Mouse (Mus musculus) T-helper 17 cell (primary cell): Measurements from ENCODE around the gene Duxf3.

Source experiments
- in situ Hi-C, 2 experiments: fragments of 300-600 bp; cut with MboI, MseI; formaldehyde crosslinking; loops; 1 replicate in 1 of 2; 2 replicates in 1 of 2; pipeline ENCODE4 v1.15.1; 2025; ENCODE audit warnings: high pct_unique_total_duplicates in 2 of 2

The Duxf3 gene

DNA sequence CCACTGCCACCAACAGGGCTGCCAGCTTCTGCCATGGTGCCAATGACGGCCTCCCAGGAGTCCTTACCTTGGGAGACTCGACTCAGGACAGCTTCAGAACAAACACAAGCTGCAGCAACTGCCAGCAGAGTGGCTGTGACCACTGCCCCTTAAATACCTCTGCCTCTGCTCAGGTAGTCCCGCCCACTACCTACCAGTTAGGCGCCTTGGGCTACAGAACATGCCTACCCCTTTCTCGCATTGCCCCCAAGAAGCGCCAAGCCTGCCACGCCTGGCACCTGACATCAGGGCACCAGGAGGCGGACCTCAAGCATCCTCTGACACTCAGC lies at the start of gene Duxf3:
TSS of gene Duxf3 (minus strand) at position 35 of the 329 bp plus-strand sequence.
- in situ Hi-C loops, result loop anchor here (5.0 to 25.0 kb wide), 5 partner anchors 380 to 1770 kb away; no protein-coding TSS in a partner anchor

DNA sequence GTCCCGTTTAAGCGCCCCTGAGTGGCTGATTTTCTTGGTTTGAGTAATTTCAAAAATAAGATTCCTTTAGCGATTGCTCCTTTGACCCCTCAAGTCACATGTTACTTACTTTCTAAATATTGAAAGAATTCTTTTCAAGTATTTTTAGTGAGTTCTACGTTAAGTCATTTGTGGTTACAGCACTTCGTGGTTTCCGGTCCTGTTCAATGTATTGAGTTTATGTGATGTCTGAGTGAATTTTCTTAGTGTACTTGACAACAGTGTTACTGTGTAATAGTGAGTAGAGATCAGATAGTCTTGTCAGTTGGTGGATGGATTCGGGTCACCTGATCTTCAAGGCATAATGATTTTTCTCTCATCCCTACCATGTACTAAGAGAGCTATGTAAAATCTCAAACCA lies 49.8 kb upstream of the Duxf3 start:
- in situ Hi-C loops, result loop anchor here in 1 of 2 experiments (25.0 kb wide), 1 partner anchor 1055 kb away; no protein-coding TSS in a partner anchor

DNA sequence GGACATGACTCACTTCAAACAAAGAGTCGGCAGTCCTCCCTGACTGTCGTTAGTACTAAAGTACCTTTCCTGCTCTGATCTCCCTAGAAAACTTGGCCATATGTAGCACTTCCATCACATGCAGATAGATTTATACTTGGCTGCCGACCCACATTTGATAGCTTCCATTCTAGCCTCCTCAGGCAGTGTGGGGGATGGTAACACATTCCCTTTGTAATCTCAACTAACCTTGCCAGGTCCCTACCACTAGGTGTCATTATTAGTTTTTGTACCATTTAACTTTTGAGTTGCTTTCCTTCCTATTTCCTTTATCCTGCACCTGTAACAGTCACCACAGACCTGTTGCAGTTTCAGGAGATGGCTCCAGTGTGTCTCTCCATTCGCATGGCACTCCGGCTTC lies 26.0 kb upstream of the Duxf3 start:
- in situ Hi-C loops, result loop anchor here in 1 of 2 experiments (5.0 kb wide), 2 partner anchors 54 to 516 kb away; no protein-coding TSS in a partner anchor

DNA sequence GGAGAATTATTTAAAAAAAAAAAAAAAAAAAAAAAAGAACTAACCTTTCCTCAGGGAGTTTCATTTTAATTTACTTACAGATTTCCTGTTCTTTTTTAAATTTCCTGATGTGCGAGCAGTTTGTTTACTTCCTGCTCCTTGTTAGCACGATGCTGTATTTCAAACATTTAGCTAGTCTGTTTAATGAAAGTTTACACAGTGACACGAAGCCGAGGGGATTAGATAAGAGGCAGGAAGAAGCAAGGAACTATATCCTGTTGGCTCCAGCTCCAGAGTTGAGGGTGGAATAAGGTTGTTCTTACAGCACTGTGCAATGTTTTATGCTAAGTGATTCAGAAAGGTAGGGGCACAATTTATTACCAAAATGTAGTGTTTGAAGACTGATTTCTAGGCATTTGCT lies 23.5 kb upstream of the Duxf3 start:
- in situ Hi-C loops, result loop anchor here in 1 of 2 experiments (5.0 kb wide), 2 partner anchors 56 to 514 kb away; no protein-coding TSS in a partner anchor

DNA sequence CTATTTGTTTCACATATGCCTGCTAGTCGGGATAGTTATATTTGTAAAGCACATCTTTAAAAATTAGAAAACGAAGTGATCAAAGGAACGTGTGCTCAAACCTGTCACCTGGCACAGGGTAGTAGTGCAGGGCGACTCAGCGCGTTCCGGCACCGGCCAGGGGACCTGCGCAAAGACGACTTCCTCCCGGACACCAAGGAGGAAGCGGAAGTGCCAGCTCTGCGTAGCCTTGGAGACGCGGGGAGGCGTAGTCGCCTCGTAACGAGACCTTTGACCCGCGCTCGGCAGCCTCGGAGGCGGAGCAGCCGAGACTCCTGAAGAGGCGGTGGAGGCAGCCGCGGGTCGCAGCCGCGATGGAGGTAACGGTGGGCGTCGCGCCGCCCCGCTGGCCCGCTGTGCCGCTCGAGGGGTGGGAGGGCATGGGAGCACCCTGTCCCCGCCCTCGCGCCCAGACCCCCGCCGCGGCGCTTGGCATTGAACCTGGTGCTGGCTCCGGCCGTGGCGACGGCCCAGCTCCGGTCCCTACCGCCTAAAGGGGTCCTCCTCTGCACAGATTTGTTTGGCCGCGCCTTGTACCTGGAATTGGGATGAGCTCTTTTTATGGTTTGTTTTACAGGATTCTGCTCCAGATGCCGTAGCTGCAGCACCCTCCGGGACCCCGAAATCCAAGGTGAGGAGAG lies 22.9 kb upstream of the Duxf3 start, which contains the start of gene Gcc2:
TSS of gene Gcc2 (plus strand) at position 285 of the 680 bp plus-strand sequence.
- in situ Hi-C loops, result loop anchor here in 1 of 2 experiments (5.0 kb wide), 2 partner anchors 57 to 513 kb away; no protein-coding TSS in a partner anchor

DNA sequence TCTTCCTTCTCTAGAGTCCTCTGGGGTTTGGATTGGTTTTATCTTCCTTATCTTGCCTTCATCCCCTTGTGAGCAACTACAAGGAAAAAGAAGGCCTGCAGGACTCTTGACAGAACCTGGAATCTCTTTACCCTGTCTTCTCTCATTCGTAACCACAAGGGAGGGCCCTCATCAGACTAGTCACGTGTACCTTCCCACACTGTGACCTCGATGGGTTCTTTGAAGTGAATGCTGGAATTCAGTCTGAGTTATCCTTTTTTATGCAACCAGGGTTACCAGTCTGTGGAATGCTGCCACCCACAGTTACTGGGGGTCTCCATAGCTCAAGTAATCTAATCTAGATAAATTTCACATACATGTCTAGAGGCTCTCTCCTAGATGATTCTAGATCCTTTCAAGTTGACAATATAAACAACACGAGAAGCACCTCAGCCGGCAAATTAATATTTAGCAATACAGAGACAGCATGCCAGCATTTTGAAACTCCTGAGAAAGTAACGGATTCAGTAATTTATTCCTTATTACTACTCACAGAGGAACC lies 22.2 kb upstream of the Duxf3 start:
- in situ Hi-C loops, result loop anchor here in 1 of 2 experiments (5.0 kb wide), 2 partner anchors 58 to 512 kb away; no protein-coding TSS in a partner anchor

DNA sequence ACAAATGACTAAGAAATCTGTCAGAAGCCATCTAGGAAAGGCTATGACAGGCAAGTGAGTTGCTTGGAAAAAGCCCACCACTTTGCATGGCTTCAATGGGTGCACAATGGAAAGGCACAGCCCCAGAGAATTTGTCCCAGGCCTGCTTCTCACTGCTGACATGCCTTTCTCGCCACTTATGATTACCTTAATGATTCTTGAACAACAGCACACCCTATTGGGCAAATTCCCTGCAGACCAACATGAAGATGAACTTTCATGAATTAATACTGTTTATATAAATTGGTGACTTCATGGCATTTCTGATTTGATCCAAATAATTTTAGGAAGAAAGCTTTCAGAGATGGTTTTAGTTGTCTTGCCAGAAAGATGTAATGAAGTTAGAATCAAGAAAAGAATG lies 17.1 kb upstream of the Duxf3 start:
- in situ Hi-C loops, result loop anchor here (25.0 kb wide), 3 partner anchors 738 to 1787 kb away; no protein-coding TSS in a partner anchor

DNA sequence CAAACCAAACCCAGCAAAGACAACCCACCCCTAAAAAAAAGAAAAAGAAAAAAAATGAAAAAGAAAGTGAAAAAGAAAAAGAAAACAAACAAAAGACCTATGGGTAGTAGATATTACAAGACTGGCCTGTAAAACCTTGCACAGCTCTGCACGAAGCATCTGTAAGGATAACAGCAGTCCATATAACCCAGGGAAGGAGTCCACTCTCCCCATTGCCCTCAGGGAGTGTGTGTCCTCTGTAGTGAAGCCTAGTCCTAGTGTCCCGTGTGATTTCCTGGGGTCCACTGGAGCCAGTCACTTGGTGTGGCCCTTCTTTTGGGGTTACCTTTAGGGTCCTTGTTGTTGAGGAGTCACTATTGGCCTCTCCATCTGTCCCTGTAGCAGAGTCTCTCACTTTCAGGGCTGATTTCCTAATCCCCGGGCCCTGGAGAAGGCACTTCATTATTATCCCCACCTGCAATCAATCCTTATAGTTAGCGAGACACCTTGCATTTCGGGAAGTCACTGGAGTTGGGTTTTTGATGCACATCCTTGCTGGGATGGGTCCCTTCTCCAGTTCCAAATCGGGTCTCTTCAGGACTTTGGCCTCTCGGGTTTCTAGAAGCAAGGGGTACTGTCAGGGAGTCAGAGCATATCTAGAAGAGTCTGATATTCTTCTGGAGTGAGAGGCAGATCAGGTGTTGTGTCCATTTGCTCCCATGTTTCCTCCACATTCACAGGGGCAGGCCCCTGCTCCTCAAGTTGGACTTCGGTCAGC lies 6.7 kb upstream of the Duxf3 start:
- in situ Hi-C loops, result loop anchor here (10.0 to 25.0 kb wide), 4 partner anchors 748 to 1777 kb away; no protein-coding TSS in a partner anchor

DNA sequence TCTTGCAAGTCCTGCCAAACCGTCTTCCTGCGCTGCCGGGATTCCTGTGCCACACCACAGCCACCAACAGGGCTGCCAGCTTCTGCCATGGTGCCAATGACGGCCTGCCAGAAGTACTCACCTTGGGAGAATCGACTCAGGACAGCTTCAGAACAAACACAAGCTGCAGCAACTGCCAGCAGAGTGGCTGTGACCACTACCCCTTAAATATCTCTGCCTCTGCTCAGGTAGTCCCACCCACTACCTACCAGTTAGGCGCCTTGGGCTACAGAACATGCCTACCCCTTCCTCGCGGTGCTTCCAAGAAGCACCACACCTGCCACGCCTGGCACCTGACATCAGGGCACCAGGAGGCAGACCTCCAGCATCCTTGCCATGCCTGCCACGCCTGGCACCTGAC lies 4.1 kb upstream of the Duxf3 start, which contains the start of gene Gm4981:
TSS of gene Gm4981 (minus strand) at position 89 of the 400 bp plus-strand sequence.
- in situ Hi-C loops, result loop anchor here (10.0 to 25.0 kb wide), 4 partner anchors 751 to 1774 kb away; no protein-coding TSS in a partner anchor

DNA sequence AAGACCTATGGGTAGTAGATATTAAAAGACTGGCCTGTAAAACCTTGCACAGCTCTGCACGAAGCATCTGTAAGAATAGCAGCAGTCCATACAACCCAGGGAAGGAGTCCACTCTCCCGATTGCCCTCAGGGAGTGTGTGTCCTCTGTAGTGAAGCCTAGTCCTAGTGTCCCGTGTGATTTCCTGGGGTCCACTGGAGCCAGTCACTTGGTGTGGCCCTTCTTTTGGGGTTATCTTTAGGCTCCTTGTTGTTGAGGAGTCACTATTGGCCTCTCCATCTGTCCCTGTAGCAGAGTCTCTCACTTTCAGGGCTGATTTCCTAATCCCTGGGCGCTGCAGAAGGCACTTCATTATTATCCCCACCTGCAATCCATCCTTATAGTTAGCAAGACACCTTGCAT lies 2.5 kb upstream of the Duxf3 start:
- in situ Hi-C loops, result loop anchor here (5.0 to 25.0 kb wide), 5 partner anchors 383 to 1773 kb away; no protein-coding TSS in a partner anchor

DNA sequence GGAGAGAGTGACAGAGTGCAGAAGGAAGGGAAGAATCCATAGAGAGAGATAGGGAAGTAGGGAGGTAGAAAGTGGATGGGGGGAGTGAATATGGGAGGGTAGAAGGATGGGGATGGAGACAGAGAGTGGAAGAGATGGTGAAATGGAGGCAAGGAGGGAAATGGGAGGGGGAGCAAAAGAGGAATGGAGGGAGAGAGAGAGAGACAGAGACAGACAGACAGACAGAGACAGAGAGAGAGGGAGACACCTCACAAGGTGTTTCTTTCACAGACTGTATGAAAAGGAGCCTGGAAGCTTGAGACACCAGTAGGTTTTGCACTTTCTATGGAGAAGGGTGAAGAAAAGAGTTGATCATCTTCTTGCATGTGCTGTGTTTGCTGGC lies 1.3 kb upstream of the Duxf3 start:
- in situ Hi-C loops, result loop anchor here (5.0 to 25.0 kb wide), 5 partner anchors 381 to 1771 kb away; no protein-coding TSS in a partner anchor

DNA sequence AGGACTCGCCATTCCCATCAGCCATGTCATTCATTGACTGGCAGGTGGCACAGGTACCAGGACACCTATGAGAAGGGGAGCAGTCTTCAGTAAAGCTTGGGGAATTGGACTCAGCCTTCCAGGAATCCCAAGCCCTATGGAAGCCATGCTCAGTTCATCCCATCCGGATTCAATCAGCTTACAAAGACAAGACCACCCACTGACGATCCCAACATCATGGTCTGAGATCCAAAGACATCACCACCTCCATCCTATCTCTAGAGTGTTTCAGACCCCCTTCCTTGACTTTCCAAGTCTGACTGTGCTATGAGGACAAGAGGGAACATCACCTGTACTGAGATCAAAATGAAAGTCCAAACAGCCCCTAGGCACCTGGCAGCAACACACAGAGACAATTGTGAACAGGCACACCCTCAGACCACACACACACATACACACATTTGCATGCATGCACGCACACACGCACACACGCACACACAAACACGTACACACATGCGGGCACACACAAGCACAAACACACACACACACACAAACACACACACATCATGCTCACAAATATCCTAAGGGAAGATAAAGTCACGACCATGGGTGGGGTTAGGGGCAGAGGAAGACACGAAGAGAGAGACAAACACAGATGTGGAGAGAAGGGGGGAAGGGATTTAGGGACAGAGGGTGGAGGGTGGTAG lies 722 bp upstream of the Duxf3 start:
- in situ Hi-C loops, result loop anchor here (5.0 to 25.0 kb wide), 5 partner anchors 381 to 1771 kb away; no protein-coding TSS in a partner anchor

DNA sequence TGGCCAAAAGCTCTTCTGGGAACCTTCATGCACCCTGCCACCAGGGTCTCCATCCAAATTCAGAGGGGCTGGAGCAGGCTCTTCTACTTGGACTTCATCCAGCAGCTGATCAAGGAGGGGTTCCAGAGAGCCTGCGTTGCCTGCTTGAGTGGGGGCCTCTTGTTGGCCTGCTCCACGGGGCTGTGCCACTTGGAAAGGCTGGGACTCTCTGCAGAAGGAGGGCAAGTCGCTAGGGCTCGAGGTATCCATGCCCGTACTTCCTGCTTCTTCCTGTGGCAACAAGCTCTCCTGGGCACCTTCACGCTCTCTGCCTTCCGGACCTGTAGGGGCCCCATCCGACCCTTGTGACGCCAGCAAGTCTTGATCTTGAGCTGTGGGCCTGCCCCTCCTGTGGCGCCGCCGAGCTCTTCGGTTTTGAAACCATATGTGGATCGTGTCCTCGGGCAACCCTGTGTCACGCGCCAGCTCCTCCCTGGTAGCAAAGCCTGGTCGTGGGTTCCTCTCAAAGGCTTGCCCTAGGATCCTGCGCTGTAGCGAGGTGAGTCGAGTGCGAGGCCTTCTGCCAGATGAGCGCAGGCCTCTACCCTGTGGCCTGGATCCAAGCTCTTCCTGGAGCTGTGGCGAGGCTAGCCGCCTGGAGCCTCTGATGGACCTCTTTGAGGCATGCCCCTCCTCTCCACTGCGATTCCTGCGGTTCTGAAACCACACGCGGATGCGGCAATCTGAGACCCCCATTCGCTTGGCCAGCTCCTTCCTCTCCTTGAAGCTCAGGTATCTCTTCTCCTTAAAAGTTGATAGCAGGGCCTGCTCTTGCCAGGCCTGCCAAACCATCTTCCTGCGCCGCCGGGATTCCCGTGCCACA lies 465 bp downstream of the Duxf3 start:
- in situ Hi-C loops, result loop anchor here (5.0 to 25.0 kb wide), 5 partner anchors 380 to 1770 kb away; no protein-coding TSS in a partner anchor

DNA sequence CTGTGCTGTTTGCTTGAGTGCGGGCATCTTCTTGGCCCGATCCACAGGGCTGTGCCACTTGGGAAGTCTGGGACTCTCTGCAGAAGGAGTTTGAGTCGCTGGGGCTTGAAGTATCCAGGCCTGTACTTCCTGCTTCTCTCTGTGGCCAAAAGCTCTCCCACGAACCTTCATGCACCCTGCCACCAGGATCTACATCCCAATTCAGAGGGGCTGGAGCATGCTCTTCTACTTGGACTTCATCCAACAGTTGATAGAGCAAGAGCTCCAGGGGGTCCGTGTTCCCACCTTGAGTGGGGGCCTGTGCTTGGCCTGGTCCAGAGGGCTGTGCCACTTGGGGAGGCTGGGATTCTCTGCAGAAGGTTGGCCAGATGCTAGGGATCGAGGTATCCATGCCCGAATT lies 1.4 kb downstream of the Duxf3 start:
- in situ Hi-C loops, result loop anchor here (5.0 to 25.0 kb wide), 5 partner anchors 379 to 1769 kb away; no protein-coding TSS in a partner anchor

DNA sequence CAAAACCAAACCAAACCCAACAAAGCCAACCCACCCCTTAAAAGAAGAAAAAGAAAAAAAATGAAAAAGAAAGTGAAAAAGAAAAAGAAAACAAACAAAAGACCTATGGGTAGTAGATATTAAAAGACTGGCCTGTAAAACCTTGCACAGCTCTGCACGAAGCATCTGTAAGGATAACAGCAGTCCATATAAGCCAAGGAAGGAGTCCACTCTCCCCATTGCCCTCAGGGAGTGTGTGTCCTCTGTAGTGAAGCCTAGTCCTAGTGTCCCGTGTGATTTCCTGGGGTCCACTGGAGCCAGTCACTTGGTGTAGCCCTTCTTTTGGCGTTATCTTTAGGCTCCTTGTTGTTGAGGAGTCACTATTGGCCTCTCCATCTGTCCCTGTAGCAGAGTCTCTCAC lies 2.5 kb downstream of the Duxf3 start:
- in situ Hi-C loops, result loop anchor here (5.0 to 25.0 kb wide), 5 partner anchors 378 to 1768 kb away; no protein-coding TSS in a partner anchor

DNA sequence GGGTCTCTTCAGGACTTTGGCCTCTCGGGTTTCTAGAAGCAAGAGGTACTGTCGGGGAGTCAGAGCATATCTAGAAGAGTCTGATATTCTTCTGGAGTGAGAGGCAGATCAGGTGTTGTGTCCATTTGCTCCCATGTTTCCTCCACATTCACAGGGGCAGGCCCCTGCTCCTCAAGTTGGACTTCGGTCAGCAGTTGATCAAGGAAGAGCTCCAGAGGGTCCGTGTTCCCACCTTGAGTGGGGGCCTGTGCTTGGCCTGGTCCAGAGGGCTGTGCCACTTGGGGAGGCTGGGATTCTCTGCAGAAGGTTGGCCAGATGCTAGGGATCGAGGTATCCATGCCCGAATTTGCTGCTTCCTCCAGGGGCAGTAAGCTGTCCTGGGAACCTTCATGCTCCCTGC lies 4.7 kb downstream of the Duxf3 start:
- in situ Hi-C loops, result loop anchor here (10.0 to 25.0 kb wide), 6 partner anchors 697 to 1765 kb away; no protein-coding TSS in a partner anchor

DNA sequence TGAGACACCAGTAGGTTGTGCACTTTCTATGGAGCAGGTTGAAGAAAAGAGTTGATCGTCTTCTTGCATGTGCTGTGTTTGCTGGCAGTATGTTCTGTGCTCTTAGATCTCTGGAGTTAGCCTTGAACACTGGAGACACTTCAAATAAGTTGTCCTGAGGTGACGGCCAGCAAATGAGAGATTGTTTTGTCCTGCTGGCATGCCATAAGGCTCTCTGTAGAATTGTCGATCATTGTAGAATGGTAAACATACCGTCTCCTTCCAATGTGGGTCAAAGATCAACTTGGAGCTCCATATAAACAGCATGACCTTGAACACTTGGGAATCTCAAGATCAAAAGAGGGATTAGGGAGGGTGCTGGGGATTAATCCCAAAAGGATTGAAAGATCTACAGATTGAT lies 6.1 kb downstream of the Duxf3 start:
- in situ Hi-C loops, result loop anchor here (10.0 to 25.0 kb wide), 6 partner anchors 698 to 1764 kb away; no protein-coding TSS in a partner anchor

DNA sequence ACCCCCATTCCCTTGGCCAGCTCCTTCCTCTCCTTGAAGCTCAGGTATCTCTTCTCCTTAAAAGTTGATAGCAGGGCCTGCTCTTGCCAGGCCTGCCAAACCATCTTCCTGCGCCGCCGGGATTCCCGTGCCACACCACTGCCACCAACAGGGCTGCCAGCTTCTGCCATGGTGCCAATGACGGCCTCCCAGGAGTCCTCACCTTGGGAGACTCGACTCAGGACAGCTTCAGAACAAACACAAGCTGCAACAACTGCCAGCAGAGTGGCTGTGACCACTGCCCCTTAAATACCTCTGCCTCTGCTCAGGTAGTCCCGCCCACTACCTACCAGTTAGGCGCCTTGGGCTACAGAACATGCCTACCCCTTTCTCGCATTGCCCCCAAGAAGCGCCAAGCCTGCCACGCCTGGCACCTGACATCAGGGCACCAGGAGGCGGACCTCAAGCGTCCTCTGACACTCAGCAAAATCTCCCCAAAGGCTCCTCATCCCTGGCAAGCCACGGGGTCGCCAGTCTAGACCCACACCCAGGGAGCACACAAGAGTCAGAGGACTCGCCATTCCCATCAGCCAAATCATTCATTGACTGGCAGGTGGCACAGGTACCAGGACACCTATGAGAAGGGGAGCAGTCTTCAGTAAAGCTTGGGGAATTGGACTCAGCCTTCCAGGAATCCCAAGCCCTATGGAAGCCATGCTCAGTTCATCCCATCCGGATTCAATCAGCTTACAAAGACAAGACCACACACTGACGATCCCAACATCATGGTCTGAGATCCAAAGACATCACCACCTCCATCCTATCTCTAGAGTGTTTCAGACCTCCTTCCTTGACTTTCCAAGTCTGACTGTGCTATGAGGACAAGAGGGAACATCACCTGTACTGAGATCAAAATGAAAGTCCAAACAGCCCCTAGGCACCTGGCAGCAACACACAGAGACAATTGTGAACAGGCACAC lies 7.4 kb downstream of the Duxf3 start, which contains the start of gene AW822073:
TSS of gene AW822073 (minus strand) at position 104 of the 959 bp plus-strand sequence.
- in situ Hi-C loops, result loop anchor here (5.0 to 25.0 kb wide), 18 partner anchors 373 to 1763 kb away; no protein-coding TSS in a partner anchor
